Mouse (Mus musculus) MEL (cell line): ENCODE measurements at regions not wholly inside any gene's neighbourhood (a gene's known extent, or its start where the extent isn't known, plus 50 kb on each side); places are given as distances from the start of the nearest gene placed in this dataset.
A peak's percentile ranks its signal among the peaks of the same experiment; 100 is the strongest.

Experiments
- JUND ChIP-seq: IDR thresholded peaks from 2 replicates; pipeline ENCODE4 v1.6.1; 2011; ENCODE audit warnings: low read depth, mild to moderate bottlenecking, improper control_type of control experiment, low read length
- POLR2A ChIP-seq, 2 experiments: IDR thresholded peaks; 2 replicates each; pipeline ENCODE4 v1.6.1; 2011 to 2012; ENCODE audit warnings: low read length in 2 of 2, mild to moderate bottlenecking in 2 of 2, control low read depth in 1 of 2, improper control_type of control experiment in 1 of 2, low read depth in 1 of 2, moderate library complexity in 1 of 2; ENCODE audit not compliant: control insufficient read depth in 1 of 2, insufficient read depth in 1 of 2, poor library complexity in 1 of 2
- TCF12 ChIP-seq: IDR thresholded peaks from 2 replicates; pipeline ENCODE4 v1.6.1; 2014; ENCODE audit warnings: low read depth, mild to moderate bottlenecking, inconsistent platforms, low read length, improper control_type of control experiment, moderate library complexity
- USF2 ChIP-seq, 2 experiments: IDR thresholded peaks; 2 replicates each; pipeline ENCODE4 v1.6.1; 2011 to 2012; ENCODE audit warnings: improper control_type of control experiment in 2 of 2, low read length in 2 of 2, borderline replicate concordance in 1 of 2, inconsistent platforms in 1 of 2, low read depth in 1 of 2, mild to moderate bottlenecking in 1 of 2; ENCODE audit not compliant: insufficient read depth in 1 of 2
- ZKSCAN1 ChIP-seq: IDR thresholded peaks from 2 replicates; pipeline ENCODE4 v1.6.1; 2012; ENCODE audit warnings: low read depth, mild to moderate bottlenecking, inconsistent platforms, low read length, improper control_type of control experiment, moderate library complexity

GRCm38 (mm10) chr5:79966241-79966640 lies 1053.7 kb upstream of the Adgrl3 start:
- TF ChIP-seq USF2 (IDR thresholded peaks at IDR 0.05; ENCODE audit: borderline replicate concordance in 1 of 2, insufficient read depth in 1 of 2, low read depth in 1 of 2, low read length in 2 of 2) (no peak), ZKSCAN1 (no peak), JUND (no peak), POLR2A (IDR thresholded peaks at IDR 0.05; ENCODE audit: control insufficient read depth in 1 of 2, insufficient read depth in 1 of 2, low read depth in 1 of 2, low read length in 2 of 2, poor library complexity in 1 of 2) (no peak), TCF12 (peak; percentile 23; the same call in 1 of the 2 replicates)
